Mouse (Mus musculus) liver, postnatal 0 days (tissue): Measurements from ENCODE around the gene Lamtor1. TPM values are rescaled to one million over a fixed set of nuclear protein-coding genes. Genes with fewer than 3 reads are reported as not detected.
"Not testable (repeated sequence)": the region's sequence is repeated elsewhere in the genome, so short reads cannot be mapped to it uniquely, and the experiment has no call there.

Experiments used
- ATAC-seq: fragments of 200-750 bp; cut with Nextera tagmentation; 2 replicates; pipeline ENCODE4 v1.8.0; 2017; ENCODE audit warnings: mild to moderate bottlenecking, moderate library complexity
- DNase-seq: peaks from one replicate; pipeline ENCODE4 v3.0.0-alpha.2; 2016
- H3K27ac ChIP-seq: fragments of 300-500 bp; sonication (generic); 2 replicates; pipeline ENCODE4 v1.5.1; 2014; ENCODE audit warnings: antibody characterized with exemption, moderate library complexity, mild to moderate bottlenecking, low read depth
- H3K27me3 ChIP-seq: fragments of 300-500 bp; sonication (generic); 2 replicates; pipeline ENCODE4 v1.6.1; 2014; ENCODE audit warnings: low read length, control low read depth, mixed read lengths; ENCODE audit not compliant: insufficient read depth
- H3K36me3 ChIP-seq: fragments of 300-500 bp; sonication (generic); replicated peaks from 2 replicates; pipeline ENCODE4 v1.6.1; 2014; ENCODE audit warnings: mild to moderate bottlenecking, control low read depth, low read length, moderate library complexity, mixed read lengths; ENCODE audit not compliant: insufficient read depth
- H3K4me1 ChIP-seq: fragments of 300-500 bp; sonication (generic); 2 replicates; pipeline ENCODE4 v1.6.1; 2014; ENCODE audit warnings: antibody characterized with exemption, mild to moderate bottlenecking, control low read depth; ENCODE audit not compliant: insufficient read depth
- H3K4me2 ChIP-seq: fragments of 300-500 bp; sonication (generic); 2 replicates; pipeline ENCODE4 v1.6.1; 2014; ENCODE audit warnings: low read depth, mild to moderate bottlenecking, low read length, moderate library complexity, mixed read lengths
- H3K4me3 ChIP-seq: fragments of 300-500 bp; sonication (generic); 2 replicates; pipeline ENCODE4 v1.5.1; 2014; ENCODE audit warnings: low read depth, low read length
- H3K9ac ChIP-seq: fragments of 300-500 bp; sonication (generic); replicated peaks from 2 replicates; pipeline ENCODE4 v1.6.1; 2014; ENCODE audit warnings: mild to moderate bottlenecking, moderate library complexity
- H3K9me3 ChIP-seq: fragments of 300-500 bp; sonication (generic); 2 replicates; pipeline ENCODE4 v1.6.1; 2016; ENCODE audit warnings: mild to moderate bottlenecking, control low read depth, low read length, mixed read lengths
- CTCF ChIP-seq: sonication (generic); IDR thresholded peaks from 2 replicates; pipeline ENCODE4 v1.5.1; 2016; ENCODE audit warnings: antibody characterized with exemption, low read depth
- EP300 ChIP-seq: IDR thresholded peaks from 2 replicates; pipeline ENCODE4 v1.6.1; 2016; ENCODE audit warnings: antibody characterized with exemption, low read depth, mild to moderate bottlenecking
- WGBS: fragments of 180-500 bp; shearing (Covaris S2); extraction: QIAGEN DNeasy Blood & Tissue Kit; methylation state at CpG from one replicate; pipeline ENCODE4 v1.1.7; 2014; ENCODE audit not compliant: insufficient replicate concordance; 5-methylcytosine and 5-hydroxymethylcytosine counted together
- polyA plus RNA-seq: library from polyadenylated mRNA; unstranded; fragments of >200 nt; fragmentation: Nextera tagmentation; extraction: Ambion mirVana; gene quantifications from 2 replicates; pipeline ENCODE4 v1.2.1, GENCODE M21; 2015

The Lamtor1 gene
- polyA plus RNA-seq, 1 experiment from 2014 or later, result 62.2 TPM

DNA sequence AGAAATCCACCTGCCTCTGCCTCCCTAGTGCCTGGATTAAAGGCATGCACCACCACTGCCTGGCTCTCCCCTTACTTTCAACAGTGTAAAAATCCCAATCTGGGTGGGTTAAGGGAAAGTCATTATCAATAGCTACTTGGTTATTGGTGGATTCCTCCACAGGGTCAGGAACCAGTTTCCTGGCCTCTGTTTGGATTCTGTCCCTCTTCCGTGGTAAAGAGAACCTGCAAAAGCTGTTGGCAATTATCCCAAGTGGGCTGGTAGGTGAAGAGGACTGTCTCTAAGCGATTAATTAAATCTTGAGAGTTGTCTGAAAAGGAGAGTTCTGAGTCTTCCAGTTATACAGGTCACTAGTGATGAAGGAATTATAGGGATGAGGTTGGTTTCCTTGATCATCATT is 32.6 kb downstream of the Lamtor1 start:
- Histone ChIP-seq H3K27ac (no peak overlapping the region), H3K4me2 (no peak overlapping the region), H3K9ac (no peak overlapping the region), H3K36me3 (no peaks in the 10 kb centered on the region; the same call in 1 of the 2 replicates), H3K27me3 (no peaks in the 10 kb centered on the region), H3K4me1 (peaks cover 18% of the 10 kb centered on the region), H3K4me3 (no peak overlapping the region), H3K9me3 (no peaks in the 10 kb centered on the region)
- no peak for DNase-seq
- WGBS, result 90% methylated on average over 2 of the region's 2 CpGs
- TF ChIP-seq EP300 (no peak), CTCF (no peak)
- ATAC-seq, result no peak

- DNase-seq, result no peak
Observed at GRCm38 (mm10) chr7:101939758-101940157, 34.1 kb downstream of the Lamtor1 start.

DNA sequence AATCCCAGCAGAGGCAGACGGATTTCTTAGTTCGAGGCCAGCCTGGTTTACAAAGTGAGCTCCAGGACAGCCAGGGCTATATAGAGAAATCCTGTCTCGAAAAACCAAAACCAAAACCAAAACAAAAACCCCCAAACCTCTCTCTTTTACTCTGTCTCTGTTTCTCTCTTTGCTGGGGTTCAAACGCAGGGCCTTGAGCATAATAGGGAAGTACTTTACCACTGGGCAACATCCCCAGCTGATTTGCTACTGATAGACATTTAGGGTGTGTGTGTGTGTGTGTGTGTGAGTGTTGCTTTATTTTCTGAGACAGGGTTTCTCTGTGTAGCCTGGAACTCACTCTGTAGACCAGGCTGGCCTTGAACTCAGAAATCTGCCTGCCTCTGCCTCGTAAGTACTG is 43.3 kb downstream of the Lamtor1 start:
- not testable (repeated sequence) for ATAC-seq, H3K27me3 ChIP-seq, H3K4me2 ChIP-seq, H3K36me3 ChIP-seq, H3K9ac ChIP-seq, H3K4me3 ChIP-seq, H3K9me3 ChIP-seq, DNase-seq, H3K4me1 ChIP-seq
- H3K27ac ChIP-seq, result 0 out of 2 replicates have a peak overlapping the region, but pooled peaks have one; percentile 7
- WGBS, result 61% methylated on average over 5 of the region's 5 CpGs

More at GRCm38 (mm10) chr7:101939758-101940157, 34.1 kb downstream of the Lamtor1 start:
- ATAC-seq, result no peak
- H3K4me3 ChIP-seq, result no peak overlapping the region
- 84% methylated on average over 4 of the region's 4 CpGs for WGBS
- H3K4me1 ChIP-seq, result peaks cover 18% of the 10 kb centered on the region
- no peak overlapping the region for H3K27ac ChIP-seq
- H3K4me2 ChIP-seq, result no peak overlapping the region
- H3K9me3 ChIP-seq, result no peaks in the 10 kb centered on the region
- TF ChIP-seq EP300, result no peak
- no peak for TF ChIP-seq CTCF
- H3K36me3 ChIP-seq, result no peaks in the 10 kb centered on the region; the same call in 1 of the 2 replicates
- H3K9ac ChIP-seq, result no peak overlapping the region
- no peaks in the 10 kb centered on the region for H3K27me3 ChIP-seq

DNA sequence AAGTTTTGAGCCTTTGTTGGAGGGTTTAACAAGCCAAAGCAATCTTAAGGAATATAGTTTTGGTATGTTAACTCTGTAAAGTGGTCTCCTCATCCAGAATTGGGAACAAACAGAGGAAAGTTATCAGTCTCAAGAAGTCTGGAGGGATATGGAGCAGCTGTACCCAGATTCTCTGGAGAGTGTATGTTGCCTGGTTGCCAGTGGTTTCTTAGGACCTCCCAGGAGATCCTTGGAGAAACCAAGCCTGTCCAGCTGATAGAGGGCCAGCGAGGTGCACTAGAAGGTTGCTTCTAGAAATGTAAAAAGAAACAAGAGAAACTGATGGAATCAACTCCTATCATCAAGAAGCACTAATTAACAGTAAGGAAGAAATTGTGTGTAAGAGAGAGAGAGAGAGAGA is 45.9 kb downstream of the Lamtor1 start:
- DNase-seq (no peak), ATAC-seq (no peak)
- H3K9ac ChIP-seq, result no peak overlapping the region
- H3K4me2 ChIP-seq, result no peak overlapping the region
- no peaks in the 10 kb centered on the region for H3K36me3 ChIP-seq
- H3K27me3 ChIP-seq, result no peaks in the 10 kb centered on the region
- H3K27ac ChIP-seq, result no peak overlapping the region
- no peaks in the 10 kb centered on the region for H3K9me3 ChIP-seq
- no peak overlapping the region for H3K4me3 ChIP-seq
- H3K4me1 ChIP-seq, result no peaks in the 10 kb centered on the region; the same call in 1 of the 2 replicates
- no peak for TF ChIP-seq CTCF
- TF ChIP-seq EP300, result no peak
- WGBS, result 74% methylated on average over 1 of the region's 1 CpGs

DNA sequence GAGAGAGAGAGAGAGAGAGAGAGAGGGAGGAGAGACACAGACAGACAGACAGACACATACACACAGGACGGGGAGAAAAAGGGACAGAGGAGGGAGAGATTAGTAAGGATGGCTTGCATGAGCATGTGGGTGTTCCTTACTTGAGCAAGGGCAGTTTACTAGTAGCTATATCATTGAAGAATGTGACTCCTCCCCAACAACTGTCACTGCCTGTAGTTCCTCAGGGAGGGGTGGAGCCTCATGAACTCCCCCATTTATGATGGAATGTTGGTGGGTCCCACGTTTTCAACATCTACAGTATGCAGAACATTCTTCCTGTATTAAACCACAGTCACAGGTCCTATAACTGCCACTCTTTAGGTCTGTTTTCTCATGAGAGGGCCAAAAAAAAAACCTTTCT is 46.4 kb downstream of the Lamtor1 start:
- Histone ChIP-seq H3K9me3 (no peaks in the 10 kb centered on the region), H3K4me2 (no peak overlapping the region), H3K4me3 (no peak overlapping the region), H3K27ac (no peak overlapping the region), H3K4me1 (no peaks in the 10 kb centered on the region; the same call in 1 of the 2 replicates), H3K9ac (no peak overlapping the region), H3K27me3 (no peaks in the 10 kb centered on the region), H3K36me3 (no peaks in the 10 kb centered on the region)
- 46% methylated on average over 2 of the region's 2 CpGs for WGBS
- TF ChIP-seq CTCF (no peak), EP300 (no peak)
- ATAC-seq (no peak), DNase-seq (no peak)

DNA sequence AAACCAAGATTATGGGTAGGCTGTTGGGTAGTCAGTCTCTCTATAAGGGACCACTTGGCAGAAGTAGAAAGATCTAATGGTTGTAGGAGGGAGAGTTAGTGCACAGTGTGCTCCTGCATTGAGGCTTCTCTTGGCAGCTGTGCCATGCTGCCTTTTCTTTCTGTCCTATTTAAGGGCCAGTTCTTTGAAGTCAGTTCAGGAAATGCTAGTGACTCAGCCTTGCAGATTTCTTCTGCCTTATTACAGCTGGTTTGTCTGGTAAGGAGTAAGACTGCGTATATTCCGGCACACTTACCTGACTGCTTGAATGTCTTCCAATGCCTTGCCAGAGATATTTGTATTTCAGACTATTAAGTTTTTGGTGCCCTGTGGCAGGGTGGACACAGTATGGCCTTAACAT is 48.5 kb downstream of the Lamtor1 start:
- Histone ChIP-seq H3K9ac (no peak overlapping the region), H3K36me3 (no peaks in the 10 kb centered on the region), H3K4me3 (no peak overlapping the region), H3K4me2 (no peak overlapping the region), H3K27me3 (no peaks in the 10 kb centered on the region), H3K27ac (no peak overlapping the region), H3K4me1 (no peaks in the 10 kb centered on the region; the same call in 1 of the 2 replicates), H3K9me3 (no peaks in the 10 kb centered on the region)
- TF ChIP-seq EP300 (no peak), CTCF (no peak)
- 94% methylated on average over 2 of the region's 2 CpGs for WGBS
- DNase-seq (no peak), ATAC-seq (no peak)

DNA sequence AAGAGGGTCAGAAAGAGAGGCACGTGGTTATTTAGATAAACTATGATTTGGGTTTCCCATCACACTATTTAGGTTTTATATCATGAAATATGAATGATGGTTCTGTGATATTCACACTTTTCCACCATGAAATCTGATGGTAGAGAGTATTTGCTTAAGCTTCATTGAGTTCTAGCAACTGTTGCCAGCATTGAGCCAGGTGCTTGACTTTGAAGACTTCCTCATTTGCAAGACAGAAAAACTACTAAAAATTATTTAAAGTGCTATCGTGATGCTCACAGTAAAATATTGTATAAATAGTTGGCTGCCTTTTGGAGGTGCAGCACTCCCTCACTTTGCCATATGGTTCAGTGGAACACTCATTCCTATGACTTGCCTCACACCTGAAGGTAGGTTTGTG is 49.6 kb downstream of the Lamtor1 start:
- no peaks in the 10 kb centered on the region for H3K27me3 ChIP-seq
- TF ChIP-seq EP300 (no peak), CTCF (no peak)
- H3K27ac ChIP-seq, result no peak overlapping the region
- DNase-seq, result no peak
- 71% methylated on average over 2 of the region's 2 CpGs for WGBS
- H3K9ac ChIP-seq, result no peak overlapping the region
- H3K36me3 ChIP-seq, result no peaks in the 10 kb centered on the region
- ATAC-seq, result no peak
- H3K4me1 ChIP-seq, result peaks cover 3% of the 10 kb centered on the region; the same call in 1 of the 2 replicates
- H3K9me3 ChIP-seq, result no peaks in the 10 kb centered on the region
- H3K4me3 ChIP-seq, result no peak overlapping the region
- H3K4me2 ChIP-seq, result no peak overlapping the region
